Mouse (Mus musculus) megakaryocyte-erythroid progenitor cell, adult 5-6 weeks (primary cell): ENCODE measurements around the gene Col6a6. TPM values are rescaled to one million over a fixed set of nuclear protein-coding genes. Genes with fewer than 3 reads are reported as not detected.
"Not testable (repeated sequence)": the region's sequence is repeated elsewhere in the genome, so short reads cannot be mapped to it uniquely, and the experiment has no call there.

Experiments used
- ATAC-seq: replicated peaks from 2 replicates; pipeline ENCODE4 v1.8.0; 2016; ENCODE audit warnings: mild to moderate bottlenecking, inconsistent platforms; ENCODE audit not compliant: severe bottlenecking, poor library complexity, low FRiP score, low TSS enrichment
- total RNA-seq, 2 experiments: library from RNA; stranded (forward) in 1 of 2; stranded (reverse) in 1 of 2; fragments of 200-1000, 215-1000 nt in 1 of 2; fragments of >200 nt in 1 of 2; fragmentation: Nextera tagmentation in 1 of 2; gene quantifications; 2 replicates each; pipeline ENCODE4 v1.2.3; 2014 to 2017

Col6a6 gene
- total RNA-seq (2014; fragmentation: Nextera tagmentation) (not detected in 2 replicates), total RNA-seq (2017) (not detected in 2 replicates)

DNA sequence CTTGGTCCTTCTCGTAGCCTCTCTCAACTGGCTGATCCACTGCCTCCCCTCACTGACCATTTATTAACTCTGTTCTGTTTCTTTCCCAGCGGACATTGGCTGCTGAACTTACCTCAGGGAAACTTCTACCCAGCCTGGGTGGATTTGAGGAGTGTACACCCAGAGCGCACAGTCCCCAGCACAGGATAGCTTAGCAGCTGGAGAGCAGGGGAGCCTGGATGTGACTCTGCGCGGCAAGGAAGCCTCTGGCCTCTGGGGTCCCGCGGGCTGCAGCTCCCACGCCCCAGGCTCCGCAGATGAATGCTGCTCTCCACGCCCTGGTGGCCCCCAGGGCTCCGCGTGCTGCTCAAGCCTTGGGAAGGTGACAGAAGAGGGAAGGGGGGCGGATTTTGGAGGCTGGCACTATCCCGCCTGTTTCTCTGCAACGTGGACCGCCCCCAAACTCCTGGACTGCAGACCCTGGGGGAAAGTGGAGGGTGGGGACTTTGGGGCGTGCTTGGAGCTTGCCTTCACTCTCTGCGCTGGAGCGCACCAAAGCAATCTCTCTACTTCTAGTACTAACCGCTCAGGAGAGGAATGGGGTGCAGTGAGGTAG, at the start of gene Col6a6:
TSS of gene Col6a6 (minus strand) at position 370 of the 595 bp plus-strand sequence.
- ATAC-seq: no peak

DNA sequence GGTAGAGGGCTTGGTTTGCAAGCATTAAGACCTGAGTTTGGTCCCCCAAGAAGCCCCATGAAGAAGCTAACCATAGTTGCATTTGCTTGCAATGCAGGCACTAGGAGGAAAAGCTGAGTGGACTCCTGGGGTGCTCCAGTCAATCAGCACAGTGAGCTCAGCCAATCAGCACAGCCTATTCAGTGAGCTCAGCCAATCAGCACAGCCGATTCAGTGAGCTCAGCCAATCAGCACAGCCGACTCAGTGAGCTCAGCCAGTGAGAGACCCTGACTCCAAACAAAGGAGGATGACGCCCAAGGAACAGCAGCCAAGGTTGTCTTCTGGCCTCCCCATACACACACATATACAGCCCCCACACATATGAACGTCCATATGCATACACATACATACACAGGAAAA, 48.2 kb upstream of the Col6a6 start:
- ATAC-seq: no peak

DNA sequence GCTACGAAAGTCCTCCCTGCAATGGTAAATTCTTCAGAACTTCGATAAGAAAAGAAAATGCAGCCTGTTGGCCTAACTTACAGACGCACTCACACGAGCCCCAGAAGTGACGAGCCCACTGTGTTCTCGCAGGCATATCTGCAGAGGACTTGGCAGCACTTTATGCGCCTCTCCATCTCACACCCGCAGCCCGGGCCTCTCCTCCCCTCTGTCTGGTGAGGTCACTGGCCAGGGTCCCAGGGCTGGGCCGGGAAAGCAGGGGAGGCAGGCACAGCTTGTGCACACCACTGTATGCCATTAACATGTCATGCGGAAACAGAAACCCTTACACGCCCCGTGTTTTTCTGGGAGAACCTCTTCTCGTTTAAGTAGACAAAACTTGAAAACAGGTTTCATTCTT, 43.7 kb upstream of the Col6a6 start:
- ATAC-seq: no peak

DNA sequence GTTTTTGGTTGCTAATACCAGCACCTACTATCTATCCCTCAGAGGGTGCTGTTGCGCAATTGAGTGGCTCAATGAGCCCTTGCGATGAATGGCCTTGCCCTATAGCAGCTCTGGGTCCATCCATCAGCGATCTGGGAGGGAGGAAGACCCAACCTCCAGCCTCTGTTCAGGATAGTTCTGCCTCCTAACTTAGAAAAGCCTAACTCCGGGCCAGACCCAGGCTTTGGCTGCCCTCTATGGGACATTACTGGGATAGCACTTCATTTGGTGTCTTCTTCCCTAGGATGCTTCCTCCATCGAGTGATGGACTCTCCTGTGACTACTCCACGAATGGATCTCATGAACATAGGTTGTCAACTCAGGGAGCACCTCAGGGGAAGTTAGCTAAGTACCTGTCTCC, 29.8 kb upstream of the Col6a6 start:
- ATAC-seq: peak; percentile 75

DNA sequence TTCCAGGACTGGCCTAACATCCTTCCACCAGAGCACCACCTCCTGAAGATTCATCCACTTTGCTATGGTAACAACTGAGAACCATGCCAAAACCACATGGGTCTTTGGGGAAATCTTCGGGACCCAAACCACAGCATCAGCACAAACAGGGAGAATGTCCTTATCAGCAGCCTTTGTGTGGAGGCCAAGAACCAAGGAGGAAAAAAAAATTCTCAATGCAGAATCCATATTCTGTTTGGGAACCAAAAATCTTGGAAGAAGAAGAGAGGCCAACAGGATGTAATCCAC, 24.8 kb upstream of the Col6a6 start:
- no peak for ATAC-seq

DNA sequence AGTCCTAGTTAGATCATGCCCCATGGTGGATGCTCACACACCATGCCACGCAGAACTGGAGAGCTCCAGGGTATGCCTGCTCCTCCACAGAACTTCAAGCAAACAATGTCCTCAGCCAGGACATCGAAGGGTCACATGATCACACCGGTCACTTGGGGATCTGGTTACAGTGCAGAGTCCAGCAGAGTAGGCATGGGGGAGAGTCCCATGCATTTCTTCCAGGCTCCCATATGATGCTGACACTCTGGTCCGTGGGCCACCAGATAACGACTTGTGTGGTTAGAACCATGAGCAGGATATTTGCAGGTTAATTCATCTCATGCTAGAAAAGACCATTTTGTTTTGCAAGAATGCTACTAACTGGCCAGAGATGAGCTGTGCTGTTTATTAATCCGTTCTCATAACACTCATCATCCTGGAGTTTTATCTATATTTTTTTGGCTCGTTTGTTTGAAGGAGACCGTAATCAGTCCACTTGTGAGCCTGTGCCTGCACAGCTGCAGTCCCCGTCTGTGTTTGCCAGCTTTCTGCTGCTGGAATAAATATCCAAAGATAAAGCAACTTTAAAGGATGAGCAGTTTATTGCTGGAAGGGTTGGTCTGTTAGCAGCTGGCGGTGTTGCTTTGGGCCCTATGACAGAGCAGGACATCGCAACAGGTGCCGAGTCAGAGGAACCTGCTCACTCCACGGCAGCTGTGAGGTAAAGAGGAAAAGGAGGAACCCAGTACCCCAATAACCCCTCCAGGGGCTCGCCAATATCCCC, 24.2 kb upstream of the Col6a6 start:
- ATAC-seq: no peak

DNA sequence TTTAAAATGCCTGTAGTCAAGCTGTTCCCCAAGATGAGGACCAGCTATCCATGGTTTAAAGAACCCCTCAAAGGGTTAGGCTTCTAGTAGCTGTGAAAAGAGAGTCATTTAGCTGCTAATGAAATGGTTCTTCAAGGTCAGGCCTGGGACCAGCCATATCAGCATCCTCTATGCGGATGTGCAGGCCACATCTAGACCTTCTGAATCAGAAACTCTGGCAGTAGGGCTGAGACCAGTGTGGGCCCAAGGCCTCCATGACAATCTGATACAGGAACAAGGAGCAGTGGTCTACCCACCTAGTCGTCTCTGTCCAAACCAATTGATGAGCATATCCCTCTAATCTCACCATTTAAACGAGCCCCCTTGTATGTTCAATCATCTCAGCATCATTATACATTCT, 23.1 kb upstream of the Col6a6 start:
- no peak for ATAC-seq

DNA sequence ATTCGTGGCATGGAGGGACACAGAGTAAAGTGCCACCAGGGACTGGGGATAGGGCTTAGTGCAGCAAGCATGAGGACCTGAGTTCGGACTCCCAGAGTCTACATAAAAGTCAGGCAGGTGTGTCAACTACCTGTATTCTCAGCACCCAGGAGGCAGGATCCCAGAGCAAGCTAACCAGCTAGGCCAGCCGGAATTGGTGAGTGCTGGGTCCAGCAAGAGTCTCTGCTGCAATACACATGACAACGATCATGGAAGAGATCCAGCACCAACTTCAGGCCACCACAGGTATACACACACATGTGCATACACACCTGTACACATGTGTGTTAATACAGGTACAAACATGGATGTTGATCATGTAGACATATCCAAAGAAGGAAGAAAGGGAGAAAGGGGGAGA, 20.4 kb upstream of the Col6a6 start:
- ATAC-seq: no peak

DNA sequence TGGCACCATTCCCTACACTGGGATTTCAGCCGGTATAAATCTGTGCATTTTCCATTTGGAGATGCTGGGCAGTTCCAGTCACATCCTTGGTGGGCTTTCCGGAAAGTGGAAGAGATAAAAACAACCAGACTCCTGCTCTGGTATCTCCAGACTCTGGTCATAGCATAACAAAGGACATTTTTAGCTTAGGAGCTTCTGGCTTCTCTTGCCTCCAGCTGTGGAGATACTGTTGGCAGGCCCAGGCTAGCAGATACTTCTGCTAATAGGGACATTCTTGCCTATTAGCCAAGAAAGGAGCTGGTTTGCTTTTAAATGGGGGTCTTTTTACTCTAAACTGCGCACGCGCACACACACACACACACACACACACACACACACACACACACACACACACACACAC, 19.3 kb upstream of the Col6a6 start:
- no peak for ATAC-seq

DNA sequence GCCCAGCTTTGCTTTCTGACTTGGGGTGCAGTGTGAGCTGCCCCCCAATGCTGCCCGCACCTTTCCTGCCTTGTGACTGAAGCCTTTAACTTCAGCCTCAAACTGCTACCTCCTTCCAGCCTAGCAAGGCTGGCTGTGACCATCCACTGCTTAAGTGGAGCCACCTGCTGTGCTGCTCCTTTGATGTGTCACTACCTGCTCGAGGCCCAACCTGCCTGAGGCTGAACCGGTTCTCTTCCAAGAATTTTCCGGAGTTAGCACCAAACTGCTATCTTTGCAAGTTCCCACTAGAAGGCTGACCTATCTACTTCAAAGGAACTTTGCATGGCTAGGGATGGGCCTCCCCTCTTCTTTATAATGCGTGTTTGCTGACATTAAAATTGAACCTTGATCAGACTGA, 13.4 kb upstream of the Col6a6 start:
- not testable (repeated sequence) for ATAC-seq

DNA sequence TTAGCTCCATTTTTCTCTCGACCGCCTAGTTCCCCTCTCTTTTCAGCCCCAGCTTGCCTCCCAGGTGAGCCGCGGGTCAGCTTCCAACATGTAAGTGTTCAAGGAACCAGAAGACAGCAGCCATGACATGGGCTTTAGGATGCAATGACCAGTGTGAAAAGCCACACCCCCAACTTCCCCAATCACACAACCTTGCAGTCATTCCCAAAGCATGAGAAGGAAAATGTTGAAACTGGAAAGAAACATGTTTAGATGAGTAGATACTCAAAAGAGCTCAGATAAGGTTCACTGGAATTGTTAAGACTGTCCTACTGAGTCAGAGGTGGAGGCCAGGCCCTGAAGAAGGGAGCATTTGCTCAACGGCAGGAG, 11.2 kb upstream of the Col6a6 start:
- ATAC-seq: no peak

DNA sequence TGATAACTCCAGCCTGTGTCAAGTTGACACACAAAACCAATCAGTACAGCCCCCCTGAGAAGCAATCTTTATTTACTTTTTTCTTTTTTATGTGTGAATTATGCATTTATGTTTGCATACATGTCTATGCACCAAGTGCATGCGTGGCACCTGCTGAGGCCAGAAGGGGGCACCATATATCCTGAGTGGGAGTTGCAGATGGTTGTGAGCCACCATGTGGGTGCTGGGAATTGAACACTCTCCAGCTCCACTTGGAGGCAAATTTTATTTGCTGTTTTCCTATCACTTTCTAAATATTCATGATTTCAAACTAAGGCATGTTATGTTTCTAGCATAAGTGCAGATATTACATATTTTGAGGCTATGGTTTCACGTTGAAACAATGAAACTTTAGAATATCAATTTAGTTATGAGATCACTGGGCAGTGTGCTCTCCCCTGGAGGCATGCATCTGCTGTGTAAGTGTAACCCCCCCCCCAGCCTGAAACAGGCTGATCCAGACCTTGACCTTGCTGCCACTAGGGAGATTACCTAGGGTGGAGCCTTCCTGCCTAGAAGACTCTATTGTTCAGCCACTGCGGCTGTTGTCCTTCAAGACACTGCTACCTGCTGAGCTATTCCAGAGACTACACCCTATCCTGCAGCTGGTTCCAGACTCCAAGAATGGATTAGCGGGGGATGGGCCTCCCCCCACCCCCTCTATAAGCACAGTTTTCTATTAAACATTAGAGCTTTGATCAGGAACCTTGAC, 10.6 kb upstream of the Col6a6 start:
- ATAC-seq: no peak

DNA sequence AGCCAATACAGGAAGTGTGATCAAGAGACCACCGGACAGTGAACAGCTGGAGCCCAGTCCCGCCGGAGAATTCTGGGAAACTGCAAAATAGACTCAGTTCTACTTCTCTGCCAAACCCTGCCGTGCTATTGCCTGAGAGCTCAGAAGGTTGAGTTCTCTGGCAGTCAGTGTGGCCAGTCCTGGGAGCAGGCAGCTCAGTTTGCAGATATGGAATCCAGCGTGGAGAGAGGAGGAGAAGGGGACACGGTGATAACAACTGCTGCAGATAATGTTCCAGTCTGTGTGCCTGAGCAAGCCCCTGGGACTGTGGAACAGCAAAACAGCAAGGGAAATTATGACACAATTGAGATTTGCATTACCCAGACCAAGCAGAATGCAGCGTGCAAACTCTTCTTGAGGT, 7.6 kb upstream of the Col6a6 start:
- no peak for ATAC-seq

DNA sequence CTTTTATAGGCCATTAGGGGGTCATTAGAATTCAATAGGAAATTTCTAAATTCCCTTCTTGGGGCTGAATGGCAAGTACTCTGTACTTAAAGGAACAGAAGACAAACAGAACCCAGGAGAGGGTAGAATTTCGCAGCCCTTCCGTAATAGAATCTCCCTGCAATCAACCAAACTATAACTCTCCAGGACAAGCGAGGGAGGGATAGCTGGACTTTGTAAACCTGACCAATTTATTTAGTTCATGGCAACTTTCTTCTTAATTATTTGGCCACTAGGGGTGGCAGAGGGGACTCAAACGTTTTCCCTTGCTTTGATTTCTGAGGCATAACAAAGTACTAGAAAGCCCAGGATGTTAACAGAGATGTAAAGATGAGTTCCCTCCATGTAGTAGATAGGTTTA, 6.8 kb upstream of the Col6a6 start:
- ATAC-seq: no peak

DNA sequence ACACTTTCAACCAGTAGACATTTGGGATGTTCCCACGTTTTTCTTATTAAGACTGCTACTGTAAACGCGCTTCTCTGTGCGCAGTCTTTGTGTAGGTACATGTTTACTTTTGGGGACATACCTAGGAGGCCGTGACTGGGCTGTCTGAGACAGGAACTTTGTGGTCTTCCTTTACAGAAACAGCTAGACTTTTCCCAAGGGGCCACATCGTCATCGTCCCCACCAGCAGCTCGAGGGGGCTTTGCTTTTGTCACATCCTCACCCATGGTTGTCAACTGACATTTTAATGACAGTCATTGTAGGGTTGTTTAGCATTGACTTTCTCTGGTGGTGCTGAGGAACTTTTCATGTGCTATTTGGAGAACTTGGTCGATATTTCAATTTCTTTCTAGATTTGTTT, 3.3 kb upstream of the Col6a6 start:
- no peak for ATAC-seq

DNA sequence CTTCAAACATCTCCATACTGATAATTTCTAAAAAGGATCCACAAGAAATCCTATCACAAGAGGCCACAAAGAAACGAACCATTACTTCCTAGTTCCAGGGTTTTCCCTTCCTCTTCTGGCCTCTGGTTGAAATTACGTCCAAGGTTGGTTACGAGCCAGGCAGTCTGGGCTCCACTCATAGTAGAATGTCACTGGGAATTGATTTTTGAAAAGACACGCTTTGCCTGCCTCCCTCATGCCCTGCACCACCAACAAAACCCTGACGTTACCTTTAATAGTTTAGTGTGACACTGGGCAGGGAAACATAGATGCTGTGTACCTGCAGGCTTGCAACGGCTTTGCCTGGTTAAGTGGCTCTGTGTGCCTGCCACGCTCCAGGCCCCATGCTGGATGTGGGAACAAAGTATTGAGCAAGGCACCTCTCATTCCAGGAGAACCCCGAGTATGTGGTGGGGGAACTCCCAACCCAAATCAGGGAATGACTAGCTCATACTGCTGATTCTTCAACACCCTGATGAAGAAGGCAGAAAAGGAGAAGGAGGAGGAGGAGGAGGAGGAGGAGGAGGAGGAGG, 798 bp downstream of the Col6a6 start:
- no peak for ATAC-seq

DNA sequence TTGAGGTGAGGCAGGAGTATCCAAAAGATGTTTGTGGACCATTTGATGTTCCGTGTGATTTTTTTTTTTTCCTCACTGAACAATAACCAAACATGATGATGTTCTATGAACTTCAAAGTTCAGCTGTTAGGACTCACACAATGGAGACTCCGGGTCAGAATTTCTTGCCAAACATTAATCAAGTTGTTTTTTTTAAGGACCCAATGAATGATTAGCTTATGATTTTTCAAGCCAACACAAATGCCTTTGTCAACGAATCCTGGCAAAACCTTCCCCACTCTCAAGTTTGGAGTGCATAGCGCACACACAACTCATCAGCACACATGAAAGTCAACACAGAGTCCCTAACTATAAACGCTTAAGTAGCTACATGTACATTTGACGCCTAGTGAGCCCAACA, 7.2 kb downstream of the Col6a6 start:
- ATAC-seq: no peak

DNA sequence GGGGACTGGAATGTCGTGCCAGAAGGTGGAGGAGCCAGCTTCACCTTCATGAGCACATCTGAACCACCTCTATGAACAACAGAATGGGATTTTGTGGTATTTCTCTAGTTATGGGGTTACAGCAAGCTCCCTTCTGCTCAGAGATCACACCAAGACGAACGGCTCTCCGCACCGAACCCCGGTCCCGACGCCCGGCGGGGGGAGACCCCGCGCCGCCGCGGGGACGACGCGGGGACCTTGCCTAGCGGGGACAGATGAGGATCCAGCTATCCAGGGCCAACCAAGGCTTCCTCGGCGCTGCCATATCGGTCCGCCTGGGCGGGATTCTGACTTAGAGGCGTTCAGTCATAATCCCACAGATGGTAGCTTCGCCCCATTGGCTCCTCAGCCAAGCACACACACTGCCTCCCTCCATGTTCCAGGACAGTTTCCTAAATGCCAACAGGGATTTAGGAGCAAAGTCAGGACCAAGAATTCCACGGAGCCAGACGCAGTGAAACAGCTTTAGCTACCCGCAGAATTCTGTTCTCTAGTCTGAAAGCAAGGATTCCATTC, 8.7 kb downstream of the Col6a6 start:
- ATAC-seq: no peak

DNA sequence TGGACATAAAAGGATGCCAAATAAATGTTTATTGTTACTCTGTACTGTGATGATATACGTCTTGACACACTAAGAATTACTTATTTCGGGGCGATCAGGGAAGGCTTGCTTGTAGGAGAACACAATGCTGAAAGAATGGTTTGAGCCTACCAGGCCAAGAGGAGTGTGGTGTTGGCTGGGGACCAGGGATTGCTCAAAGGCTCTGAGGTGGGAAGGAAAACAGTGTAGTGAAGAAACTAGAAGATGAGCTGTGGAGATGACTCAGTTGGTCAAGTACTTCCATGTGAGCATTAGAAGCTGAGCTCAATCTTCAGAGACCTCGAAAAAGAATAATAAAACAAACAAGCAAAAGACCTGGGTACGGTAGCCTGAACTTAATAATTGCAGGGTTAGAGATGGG, 13.5 kb downstream of the Col6a6 start:
- ATAC-seq: no peak

DNA sequence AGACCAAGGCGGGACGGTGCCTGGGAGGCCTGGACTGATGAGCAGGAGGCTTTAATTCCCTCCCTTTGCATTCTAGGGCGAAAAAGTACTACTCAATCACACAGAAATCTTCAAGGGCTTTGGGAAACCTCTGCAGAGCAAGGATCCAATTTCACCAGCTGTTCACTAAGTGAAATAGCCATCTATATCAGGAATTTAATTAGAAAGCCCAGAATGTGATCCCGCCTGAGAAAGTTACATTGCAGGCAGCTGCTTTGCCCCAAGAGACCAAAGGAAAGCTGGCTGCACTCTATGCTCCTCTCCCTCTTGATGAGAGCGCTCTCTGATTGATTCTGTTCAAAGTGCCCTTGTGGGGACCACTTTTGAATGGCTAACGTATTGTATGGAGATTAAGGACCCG, 16.5 kb downstream of the Col6a6 start:
- ATAC-seq: no peak
